Mouse (Mus musculus): Measurements from ENCODE around the gene Sh3bgrl. TPM values are rescaled to one million over a fixed set of nuclear protein-coding genes. Genes with fewer than 3 reads are reported as not detected.

The Sh3bgrl gene
- polyA plus RNA-seq, 1 experiment from 2014 or later, result 57.1 TPM

DNA sequence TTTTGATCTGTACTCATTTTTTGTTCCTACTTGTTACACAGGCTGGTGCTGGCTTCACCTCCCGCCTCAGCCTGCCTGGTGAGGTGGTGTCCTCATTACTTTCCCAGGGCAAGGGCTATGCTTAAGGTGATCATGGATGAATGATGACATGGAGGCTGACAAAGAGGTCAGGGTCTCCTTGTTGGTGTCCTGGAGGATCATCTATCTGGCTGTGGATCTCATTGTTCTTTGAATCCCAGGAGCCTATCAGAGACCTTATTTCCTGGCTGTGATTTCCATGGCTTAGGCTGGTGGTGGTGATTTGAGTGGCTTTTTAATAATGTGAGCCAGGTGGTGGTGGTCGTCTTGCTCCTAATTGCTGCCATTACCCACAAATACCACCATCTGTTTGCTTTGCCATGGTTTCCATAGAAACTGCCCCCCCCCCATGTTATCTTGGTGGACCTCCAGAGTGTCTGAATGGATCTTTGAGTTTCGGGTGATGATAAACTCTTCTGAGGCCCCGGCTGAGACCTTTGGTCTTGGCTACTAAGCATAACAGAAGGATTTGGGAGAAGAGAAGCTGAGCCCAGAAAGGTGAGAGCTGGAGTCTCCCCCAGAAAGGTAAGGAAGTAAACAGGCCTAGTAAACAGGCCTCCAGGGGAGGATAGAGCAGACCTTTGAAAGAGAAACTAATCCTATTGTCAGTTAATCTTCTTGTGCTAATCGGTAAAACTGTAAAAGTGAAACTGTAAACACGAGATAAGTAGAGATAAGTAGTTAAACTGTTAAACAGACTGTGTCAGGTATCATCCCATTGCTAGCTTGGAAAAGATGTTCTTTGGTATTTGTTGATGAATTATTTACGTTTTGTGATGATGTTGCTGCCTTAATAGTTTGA is 18.5 kb downstream of the Sh3bgrl start:
- WGBS, result 39% methylated on average over 7 of the region's 7 CpGs
- H3K4me2 ChIP-seq (ENCODE audit: low read length), result no peak overlapping the region
- no peak for DNase-seq (ENCODE audit: low spot score)

DNA sequence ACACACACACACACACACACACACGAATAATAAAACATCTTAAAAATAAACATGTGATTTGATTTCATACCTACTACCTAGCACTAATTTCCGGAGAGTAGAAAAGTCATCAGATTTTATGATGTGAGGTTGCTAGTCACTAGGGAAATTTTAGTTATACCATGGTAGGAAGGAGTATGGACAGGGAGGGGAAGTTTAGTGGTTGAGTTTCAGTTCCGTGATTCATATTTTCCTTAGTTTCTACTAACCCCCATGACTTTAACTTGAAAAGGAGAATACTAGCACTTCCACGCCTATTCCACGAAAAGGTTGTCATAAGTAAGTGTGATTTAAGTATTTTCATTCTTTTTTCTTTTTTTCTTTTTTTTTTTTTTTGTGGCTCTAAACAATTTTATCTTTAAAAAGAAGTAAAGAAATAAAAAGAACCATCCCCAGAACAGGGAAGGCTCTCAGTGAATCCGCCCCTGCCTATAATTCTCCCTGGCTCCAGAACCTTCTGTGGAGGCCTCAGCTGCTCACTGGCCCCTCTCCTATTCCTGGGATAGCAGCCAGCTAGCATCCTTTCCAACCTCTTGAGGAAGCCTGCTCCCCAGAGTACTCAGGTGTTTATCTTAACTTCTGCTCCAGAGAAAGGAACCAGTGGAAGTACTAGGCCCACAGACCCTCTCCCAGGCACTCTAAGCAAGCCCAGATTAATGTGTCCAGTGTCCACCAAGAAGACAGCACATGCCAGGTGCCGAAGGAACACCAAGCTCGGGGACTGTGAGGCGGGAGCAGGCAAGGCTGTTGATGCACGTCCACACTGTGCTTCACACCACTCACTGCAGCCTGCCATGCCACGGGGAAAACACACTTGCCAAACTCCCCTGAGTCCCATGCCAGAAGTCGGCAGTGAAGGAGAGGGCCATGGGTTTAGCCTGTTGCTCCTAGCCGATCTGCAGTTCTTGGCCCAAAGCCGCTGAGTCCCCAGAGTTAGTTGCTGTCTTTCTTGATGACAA is 25.0 kb downstream of the Sh3bgrl start:
- no peak for DNase-seq (ENCODE audit: low spot score)
- ATAC-seq (replicated peaks; ENCODE audit: low FRiP score, low read depth), result no peak
- Histone ChIP-seq H3K4me3 (replicated peaks; ENCODE audit: low read depth, low read length) (no peak overlapping the region), H3K36me3 (ENCODE audit: insufficient read depth, low read length) (no peaks in the 10 kb centered on the region), H3K27me3 (ENCODE audit: insufficient read depth, low read length) (no peaks in the 10 kb centered on the region), H3K9me3 (replicated peaks; ENCODE audit: low read length) (no peaks in the 10 kb centered on the region), H3K27ac (no peak overlapping the region), H3K4me2 (ENCODE audit: low read length) (no peak overlapping the region), H3K4me1 (replicated peaks; ENCODE audit: insufficient read depth, low read length) (no peaks in the 10 kb centered on the region), H3K9ac (ENCODE audit: low read depth, low read length) (no peak overlapping the region)
- no peak for TF ChIP-seq CTCF (IDR thresholded peaks at IDR 0.05; ENCODE audit: low read depth)
- WGBS, result 78% methylated on average over 14 of the region's 14 CpGs

More for the DNA sequence above, 18.5 kb downstream of the Sh3bgrl start:
- TF ChIP-seq CTCF (IDR thresholded peaks at IDR 0.05; ENCODE audit: low read depth), result no peak
- H3K27me3 ChIP-seq (ENCODE audit: insufficient read depth, low read length), result no peaks in the 10 kb centered on the region
- no peak overlapping the region for H3K9ac ChIP-seq (ENCODE audit: low read depth, low read length)
- no peaks in the 10 kb centered on the region for H3K4me1 ChIP-seq (replicated peaks; ENCODE audit: insufficient read depth, low read length)
- H3K36me3 ChIP-seq (ENCODE audit: insufficient read depth, low read length), result no peaks in the 10 kb centered on the region
- no peaks in the 10 kb centered on the region for H3K9me3 ChIP-seq (replicated peaks; ENCODE audit: low read length)
- no peak overlapping the region for H3K27ac ChIP-seq
- no peak for ATAC-seq (replicated peaks; ENCODE audit: low FRiP score, low read depth)
- no peak overlapping the region for H3K4me3 ChIP-seq (replicated peaks; ENCODE audit: low read depth, low read length)

DNA sequence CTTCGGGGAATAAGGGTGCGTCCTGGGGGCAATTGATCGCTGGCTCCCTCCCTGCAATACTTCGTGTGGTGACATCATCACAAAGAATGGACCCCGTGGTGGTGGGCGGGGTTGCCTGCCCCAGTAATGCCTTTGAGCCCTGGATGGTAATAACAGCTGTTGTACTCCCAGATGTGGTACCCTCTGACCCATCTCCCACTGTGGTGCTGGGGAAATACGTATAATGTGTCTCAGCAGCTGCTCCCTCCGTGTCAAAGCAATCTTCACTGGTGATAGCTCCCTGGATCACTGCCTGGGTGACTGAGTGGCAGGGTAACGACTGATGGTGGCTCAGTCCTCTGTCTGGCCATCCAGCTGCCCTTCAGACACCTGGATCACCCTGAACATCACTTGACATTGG is 26.0 kb downstream of the Sh3bgrl start:
- WGBS, result 49% methylated on average over 9 of the region's 9 CpGs
- DNase-seq (ENCODE audit: low spot score), result no peak
- no peaks in the 10 kb centered on the region for H3K4me1 ChIP-seq (replicated peaks; ENCODE audit: insufficient read depth, low read length)

DNA sequence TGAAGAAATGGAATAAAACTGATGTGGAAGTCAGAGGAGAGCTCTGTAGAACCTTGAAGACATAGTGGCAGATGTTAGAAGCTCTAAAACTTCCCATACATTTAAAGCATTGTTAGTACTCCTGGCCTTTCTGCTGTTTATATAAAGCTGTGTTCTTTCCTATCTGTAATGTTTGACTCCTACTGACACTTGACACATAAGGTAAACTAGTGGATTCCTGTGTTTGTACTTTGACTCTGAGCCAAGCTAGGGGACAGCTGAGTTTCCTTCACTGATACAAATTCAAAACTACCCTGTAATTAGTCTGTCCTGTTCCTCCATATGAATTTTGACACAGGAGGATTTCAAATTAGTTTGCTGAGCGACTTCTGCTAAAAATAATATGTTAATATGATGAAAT is 27.5 kb downstream of the Sh3bgrl start:
- no peaks in the 10 kb centered on the region for H3K27me3 ChIP-seq (ENCODE audit: insufficient read depth, low read length)
- no peak for ATAC-seq (replicated peaks; ENCODE audit: low FRiP score, low read depth)
- H3K9ac ChIP-seq (ENCODE audit: low read depth, low read length), result no peak overlapping the region
- no peak for TF ChIP-seq CTCF (IDR thresholded peaks at IDR 0.05; ENCODE audit: low read depth)
- H3K4me2 ChIP-seq (ENCODE audit: low read length), result no peak overlapping the region
- no peaks in the 10 kb centered on the region for H3K9me3 ChIP-seq (replicated peaks; ENCODE audit: low read length)
- DNase-seq (ENCODE audit: low spot score), result no peak
- H3K4me3 ChIP-seq (replicated peaks; ENCODE audit: low read depth, low read length), result no peak overlapping the region
- WGBS, result 49% methylated on average over 1 of the region's 1 CpGs
- no peak overlapping the region for H3K27ac ChIP-seq
- H3K36me3 ChIP-seq (ENCODE audit: insufficient read depth, low read length), result no peaks in the 10 kb centered on the region
- no peaks in the 10 kb centered on the region for H3K4me1 ChIP-seq (replicated peaks; ENCODE audit: insufficient read depth, low read length)

More for the DNA sequence above, 26.0 kb downstream of the Sh3bgrl start:
- Histone ChIP-seq H3K9ac (ENCODE audit: low read depth, low read length) (no peak overlapping the region), H3K9me3 (replicated peaks; ENCODE audit: low read length) (no peaks in the 10 kb centered on the region), H3K27ac (no peak overlapping the region), H3K4me3 (replicated peaks; ENCODE audit: low read depth, low read length) (no peak overlapping the region), H3K27me3 (ENCODE audit: insufficient read depth, low read length) (no peaks in the 10 kb centered on the region), H3K4me2 (ENCODE audit: low read length) (no peak overlapping the region), H3K36me3 (ENCODE audit: insufficient read depth, low read length) (no peaks in the 10 kb centered on the region)
- peak; percentile 52; the same call in 1 of the 2 replicates for ATAC-seq (replicated peaks; ENCODE audit: low FRiP score, low read depth)
- no peak for TF ChIP-seq CTCF (IDR thresholded peaks at IDR 0.05; ENCODE audit: low read depth)

DNA sequence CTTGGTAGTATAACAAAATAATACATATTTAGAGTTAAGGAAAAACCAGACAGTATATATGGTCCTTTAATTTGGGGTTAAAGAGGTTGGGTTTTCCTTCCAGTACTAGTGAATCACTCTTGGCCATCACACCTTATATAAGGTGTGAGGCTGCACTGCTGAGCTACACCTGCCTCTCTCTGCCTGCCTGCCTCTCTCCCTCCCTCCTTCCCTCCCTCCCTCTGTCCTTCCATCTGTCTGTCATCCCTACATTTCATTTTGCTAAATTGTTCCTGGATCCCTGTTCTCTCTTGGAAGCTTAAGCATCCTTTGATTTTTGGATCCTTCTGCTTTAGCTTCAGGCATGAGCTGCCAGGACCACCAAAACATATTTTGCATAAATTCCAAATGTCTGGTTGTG is 28.6 kb downstream of the Sh3bgrl start:
- Histone ChIP-seq H3K9me3 (replicated peaks; ENCODE audit: low read length) (no peaks in the 10 kb centered on the region), H3K4me1 (replicated peaks; ENCODE audit: insufficient read depth, low read length) (no peaks in the 10 kb centered on the region), H3K4me2 (ENCODE audit: low read length) (no peak overlapping the region), H3K27ac (no peak overlapping the region), H3K36me3 (ENCODE audit: insufficient read depth, low read length) (no peaks in the 10 kb centered on the region), H3K27me3 (ENCODE audit: insufficient read depth, low read length) (no peaks in the 10 kb centered on the region), H3K4me3 (replicated peaks; ENCODE audit: low read depth, low read length) (no peak overlapping the region), H3K9ac (ENCODE audit: low read depth, low read length) (no peak overlapping the region)
- ATAC-seq (replicated peaks; ENCODE audit: low FRiP score, low read depth), result no peak
- DNase-seq (ENCODE audit: low spot score), result no peak
- TF ChIP-seq CTCF (IDR thresholded peaks at IDR 0.05; ENCODE audit: low read depth), result no peak

DNA sequence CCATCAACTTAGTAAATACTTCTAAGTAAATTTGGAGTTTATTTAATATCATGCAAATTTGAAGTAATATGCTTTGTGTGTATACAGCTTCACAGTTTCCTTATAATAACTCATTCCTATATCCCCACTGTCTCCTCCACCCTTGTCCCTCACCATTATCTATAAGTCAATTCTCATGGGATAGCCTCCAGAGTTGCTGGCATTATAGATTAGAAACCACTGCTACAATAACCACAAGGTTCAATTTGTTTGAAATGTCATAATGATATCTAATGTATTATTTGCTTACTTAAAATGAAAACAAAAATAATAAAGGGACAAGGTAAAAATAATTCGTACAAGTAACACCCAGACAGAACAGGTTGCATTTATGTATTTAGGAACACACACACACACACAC is 31.7 kb downstream of the Sh3bgrl start:
- ATAC-seq (replicated peaks; ENCODE audit: low FRiP score, low read depth) (no peak), DNase-seq (ENCODE audit: low spot score) (no peak)
- no peak overlapping the region for H3K4me2 ChIP-seq (ENCODE audit: low read length)
- H3K9ac ChIP-seq (ENCODE audit: low read depth, low read length), result no peak overlapping the region
- H3K9me3 ChIP-seq (replicated peaks; ENCODE audit: low read length), result no peaks in the 10 kb centered on the region
- 79% methylated on average over 1 of the region's 1 CpGs for WGBS
- H3K27ac ChIP-seq, result no peak overlapping the region
- no peak overlapping the region for H3K4me3 ChIP-seq (replicated peaks; ENCODE audit: low read depth, low read length)
- no peaks in the 10 kb centered on the region for H3K27me3 ChIP-seq (ENCODE audit: insufficient read depth, low read length)
- TF ChIP-seq CTCF (IDR thresholded peaks at IDR 0.05; ENCODE audit: low read depth), result no peak
- no peaks in the 10 kb centered on the region for H3K4me1 ChIP-seq (replicated peaks; ENCODE audit: insufficient read depth, low read length)
- no peaks in the 10 kb centered on the region for H3K36me3 ChIP-seq (ENCODE audit: insufficient read depth, low read length)

All from kidney, postnatal 0 days (tissue).